Mouse (Mus musculus): ENCODE data around the gene Klhl42. TPM values are rescaled to one million over a fixed set of nuclear protein-coding genes. Genes with fewer than 3 reads are reported as not detected.
A peak's percentile ranks its signal among the peaks of the same experiment; 100 is the strongest.

Gene Klhl42
- 3.6 and 3.9 TPM in 2 replicates for polyA plus RNA-seq (2015; fragmentation: Nextera tagmentation; extraction: Ambion mirVana)

- Histone ChIP-seq H3K4me1 (peaks cover 41% of the 10 kb centered on the region), H3K9ac (peak within 1 kb of the TSS; percentile 93), H3K27me3 (replicated peaks) (peaks cover 13% of the 10 kb centered on the region; the same call in 1 of the 2 replicates), H3K9me3 (0 out of 2 replicates have a peak, but pooled peaks cover 4% of the 10 kb centered on the region), H3K4me3 (peak within 1 kb of the TSS; percentile 78), H3K4me2 (peak within 1 kb of the TSS; percentile 95), H3K27ac (replicated peaks) (peak within 1 kb of the TSS; percentile 87), H3K36me3 (peaks cover 25% of the 10 kb centered on the region)
- ATAC-seq (ENCODE audit: extremely low read depth, insufficient number of reproducible peaks, low FRiP score, low TSS enrichment), result peak; percentile 59; the same call in 1 of the 2 replicates
- under 1% methylated on average over 98 of the region's 99 CpGs for WGBS
Observed at GRCm38 (mm10) chr6:147091136-147092120, at the start of gene Klhl42. TSS of gene Klhl42 (plus strand) at chr6:147091379.

- Histone ChIP-seq H3K4me2 (peak within 1 kb of the TSS; percentile 79), H3K4me1 (peaks cover 23% of the 10 kb centered on the region), H3K27ac (replicated peaks) (peak within 1 kb of the TSS; percentile 85), H3K9me3 (no peaks in the 10 kb centered on the region), H3K4me3 (peak within 1 kb of the TSS; percentile 71), H3K9ac (peak within 1 kb of the TSS; percentile 96), H3K36me3 (peaks cover 17% of the 10 kb centered on the region), H3K27me3 (replicated peaks) (no peaks in the 10 kb centered on the region; the same call in 1 of the 2 replicates)
- peak; percentile 86 for ATAC-seq (ENCODE audit: extremely low read depth, insufficient number of reproducible peaks, low FRiP score, low TSS enrichment)
- WGBS, result 3% methylated on average over 66 of the region's 66 CpGs
Observed at GRCm38 (mm10) chr6:147042291-147043290, 48.6 kb upstream of the Klhl42 start, which contains the start of gene Mrps35. TSS of gene Mrps35 (plus strand) at chr6:147042764.

GRCm38 (mm10) chr6:147043633-147044032 lies 47.5 kb upstream of the Klhl42 start:
- Histone ChIP-seq H3K4me3 (peak overlapping the region; percentile 71), H3K27me3 (replicated peaks) (no peaks in the 10 kb centered on the region; the same call in 1 of the 2 replicates), H3K4me1 (peaks cover 23% of the 10 kb centered on the region), H3K9me3 (no peaks in the 10 kb centered on the region), H3K4me2 (peak overlapping the region; percentile 79), H3K36me3 (peaks cover 28% of the 10 kb centered on the region), H3K27ac (replicated peaks) (no peak overlapping the region), H3K9ac (peak overlapping the region; percentile 96)
- no peak for ATAC-seq (ENCODE audit: extremely low read depth, insufficient number of reproducible peaks, low FRiP score, low TSS enrichment)
- 42% methylated on average over 7 of the region's 7 CpGs for WGBS

GRCm38 (mm10) chr6:147049239-147049805 lies 41.9 kb upstream of the Klhl42 start:
- Histone ChIP-seq H3K27me3 (replicated peaks) (no peaks in the 10 kb centered on the region), H3K4me1 (peaks cover 11% of the 10 kb centered on the region), H3K36me3 (peaks cover 83% of the 10 kb centered on the region), H3K27ac (replicated peaks) (no peak overlapping the region), H3K4me2 (no peak overlapping the region), H3K9ac (no peak overlapping the region), H3K9me3 (no peaks in the 10 kb centered on the region), H3K4me3 (no peak overlapping the region)
- ATAC-seq (ENCODE audit: extremely low read depth, insufficient number of reproducible peaks, low FRiP score, low TSS enrichment), result no peak
- WGBS, result 94% methylated on average over 13 of the region's 13 CpGs

DNA sequence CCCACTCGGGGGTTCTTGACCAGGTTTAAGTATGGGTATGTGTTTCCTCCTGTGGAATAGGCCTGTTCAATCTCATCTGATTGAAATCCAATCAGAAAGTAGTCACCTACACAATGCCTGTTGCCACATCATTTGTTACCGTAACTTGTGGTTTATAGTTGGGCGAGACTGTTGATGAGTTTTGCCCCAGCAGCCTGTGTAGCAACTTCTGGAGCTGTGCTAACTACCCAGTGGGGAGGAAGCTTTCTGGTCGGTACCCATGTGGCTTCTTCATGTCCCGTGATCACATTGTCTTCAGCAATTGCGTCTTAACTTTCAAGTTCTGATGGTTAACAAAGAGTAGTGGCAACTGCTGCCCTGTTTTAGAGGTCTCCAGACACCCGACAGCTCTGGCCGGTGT lies 39.5 kb upstream of the Klhl42 start:
- H3K9ac ChIP-seq, result no peak overlapping the region
- H3K4me2 ChIP-seq, result no peak overlapping the region
- no peaks in the 10 kb centered on the region for H3K27me3 ChIP-seq (replicated peaks)
- 88% methylated on average over 8 of the region's 8 CpGs for WGBS
- H3K9me3 ChIP-seq, result no peaks in the 10 kb centered on the region
- no peak for ATAC-seq (ENCODE audit: extremely low read depth, insufficient number of reproducible peaks, low FRiP score, low TSS enrichment)
- H3K4me3 ChIP-seq, result no peak overlapping the region
- no peak overlapping the region for H3K27ac ChIP-seq (replicated peaks)
- peaks cover 98% of the 10 kb centered on the region for H3K36me3 ChIP-seq
- H3K4me1 ChIP-seq, result peaks cover 16% of the 10 kb centered on the region

DNA sequence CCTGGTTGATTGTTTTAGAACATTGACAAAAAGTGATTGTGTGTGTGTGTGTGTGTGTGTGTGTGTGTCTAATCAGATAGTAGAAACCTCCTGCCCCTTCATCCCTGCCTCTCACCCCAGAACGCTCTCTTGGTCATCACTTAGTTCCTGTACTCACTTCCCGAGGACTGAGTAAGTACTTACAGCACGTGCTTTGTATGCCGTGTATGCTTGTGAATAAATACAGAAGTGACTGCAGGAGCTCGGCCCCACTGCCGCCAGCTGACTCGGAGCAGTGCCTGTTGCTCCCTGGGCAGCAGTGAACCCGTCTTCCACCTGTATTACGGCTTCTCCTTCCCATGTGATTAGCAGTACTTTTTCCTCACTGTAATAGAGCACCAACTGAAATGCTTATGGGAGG lies 38.7 kb upstream of the Klhl42 start:
- WGBS, result 88% methylated on average over 9 of the region's 9 CpGs
- H3K27me3 ChIP-seq (replicated peaks), result no peaks in the 10 kb centered on the region
- peaks cover 97% of the 10 kb centered on the region for H3K36me3 ChIP-seq
- H3K9me3 ChIP-seq, result no peaks in the 10 kb centered on the region
- no peak overlapping the region for H3K4me2 ChIP-seq
- ATAC-seq (ENCODE audit: extremely low read depth, insufficient number of reproducible peaks, low FRiP score, low TSS enrichment), result no peak
- no peak overlapping the region for H3K27ac ChIP-seq (replicated peaks)
- no peak overlapping the region for H3K9ac ChIP-seq
- peaks cover 16% of the 10 kb centered on the region for H3K4me1 ChIP-seq
- no peak overlapping the region for H3K4me3 ChIP-seq

- H3K9ac ChIP-seq, result no peak overlapping the region
- no peak overlapping the region for H3K4me3 ChIP-seq
- H3K4me1 ChIP-seq, result peaks cover 16% of the 10 kb centered on the region
- no peak overlapping the region for H3K4me2 ChIP-seq
- peaks cover 93% of the 10 kb centered on the region for H3K36me3 ChIP-seq
- WGBS, result 91% methylated on average over 19 of the region's 19 CpGs
- no peak overlapping the region for H3K27ac ChIP-seq (replicated peaks)
- ATAC-seq (ENCODE audit: extremely low read depth, insufficient number of reproducible peaks, low FRiP score, low TSS enrichment), result no peak
- no peaks in the 10 kb centered on the region for H3K27me3 ChIP-seq (replicated peaks)
- no peaks in the 10 kb centered on the region for H3K9me3 ChIP-seq
Observed at GRCm38 (mm10) chr6:147053785-147054646, 37.2 kb upstream of the Klhl42 start.

DNA sequence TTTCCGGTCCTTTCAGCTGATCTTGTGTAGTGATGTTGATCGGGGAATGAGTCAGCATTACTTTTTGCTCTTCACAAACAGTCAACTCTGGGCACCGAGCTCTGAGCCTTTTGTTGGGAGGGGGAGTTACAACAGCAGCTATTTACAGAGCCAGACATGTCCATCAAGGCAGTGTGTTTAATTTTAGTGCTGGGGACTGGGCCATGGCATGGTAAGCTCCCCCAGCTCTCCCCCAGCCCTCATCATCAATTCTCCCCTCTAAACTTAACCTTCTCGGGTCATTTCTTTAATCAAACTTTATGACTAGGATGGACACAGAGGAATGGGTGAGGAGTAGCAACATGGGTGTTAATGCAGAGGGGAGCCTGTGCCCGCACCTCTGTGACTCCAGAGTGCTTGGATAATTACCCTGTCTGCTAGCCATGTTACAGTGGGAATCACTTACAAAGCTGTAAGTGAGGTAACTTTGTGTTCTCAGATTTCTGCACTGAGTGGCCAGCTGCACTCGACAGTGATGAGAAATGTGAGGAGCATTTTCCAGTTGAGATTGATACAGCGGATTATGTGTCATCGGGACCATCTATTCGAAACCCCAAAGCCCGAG lies 35.7 kb upstream of the Klhl42 start:
- WGBS, result 72% methylated on average over 10 of the region's 10 CpGs
- H3K27me3 ChIP-seq (replicated peaks), result no peaks in the 10 kb centered on the region
- H3K4me2 ChIP-seq, result no peak overlapping the region
- H3K27ac ChIP-seq (replicated peaks), result peak overlapping the region; percentile 39; the same call in 1 of the 2 replicates
- peaks cover 16% of the 10 kb centered on the region for H3K4me1 ChIP-seq
- H3K9me3 ChIP-seq, result no peaks in the 10 kb centered on the region
- no peak overlapping the region for H3K9ac ChIP-seq
- no peak overlapping the region for H3K4me3 ChIP-seq
- ATAC-seq (ENCODE audit: extremely low read depth, insufficient number of reproducible peaks, low FRiP score, low TSS enrichment), result no peak
- H3K36me3 ChIP-seq, result peaks cover 93% of the 10 kb centered on the region

DNA sequence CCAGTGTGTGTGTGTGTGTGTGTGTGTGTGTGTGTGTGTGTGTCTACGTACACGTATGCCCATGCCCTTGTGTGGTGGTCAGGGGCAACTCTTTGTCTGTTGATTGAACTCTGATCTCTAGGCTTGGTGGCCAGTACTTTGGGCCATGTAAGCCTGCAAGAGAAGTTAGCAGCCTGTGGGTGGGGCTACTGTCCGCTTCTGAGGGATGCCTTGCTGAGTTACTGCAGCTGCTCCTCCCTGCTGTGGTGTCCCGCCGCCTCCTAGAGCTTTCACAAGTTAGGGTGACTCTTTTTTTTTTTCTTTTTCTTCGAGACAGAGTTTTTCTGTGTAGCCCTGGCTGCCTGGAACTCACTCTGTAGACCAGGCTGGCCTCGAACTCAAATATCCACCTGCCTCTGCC lies 31.9 kb upstream of the Klhl42 start:
- no peak overlapping the region for H3K27ac ChIP-seq (replicated peaks)
- no peak overlapping the region for H3K9ac ChIP-seq
- H3K27me3 ChIP-seq (replicated peaks), result no peaks in the 10 kb centered on the region
- H3K4me3 ChIP-seq, result no peak overlapping the region
- H3K9me3 ChIP-seq, result no peaks in the 10 kb centered on the region
- H3K36me3 ChIP-seq, result peaks cover 92% of the 10 kb centered on the region
- no peak for ATAC-seq (ENCODE audit: extremely low read depth, insufficient number of reproducible peaks, low FRiP score, low TSS enrichment)
- no peak overlapping the region for H3K4me2 ChIP-seq
- WGBS, result 71% methylated on average over 7 of the region's 7 CpGs
- H3K4me1 ChIP-seq, result peaks cover 13% of the 10 kb centered on the region

DNA sequence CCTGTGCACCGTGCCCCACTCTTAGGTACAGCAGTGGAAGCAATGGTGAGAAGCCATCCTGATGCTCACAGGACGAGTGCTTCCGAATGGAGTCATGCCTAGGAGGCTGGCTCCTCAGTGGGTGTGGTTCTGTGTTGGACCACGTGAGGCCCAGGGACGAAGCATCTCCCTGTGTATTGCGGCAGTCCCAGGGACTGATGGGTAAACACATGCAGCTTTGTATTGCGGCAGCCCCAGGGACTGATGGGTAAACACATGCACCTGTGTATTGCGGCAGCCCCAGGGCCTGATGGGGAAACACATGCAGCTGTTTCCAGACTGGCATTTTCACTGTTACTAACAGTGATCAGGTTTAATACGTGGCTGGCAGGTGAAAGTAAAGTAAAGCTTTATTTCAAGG lies 29.5 kb upstream of the Klhl42 start:
- 87% methylated on average over 9 of the region's 9 CpGs for WGBS
- no peak for ATAC-seq (ENCODE audit: extremely low read depth, insufficient number of reproducible peaks, low FRiP score, low TSS enrichment)
- H3K9me3 ChIP-seq, result no peaks in the 10 kb centered on the region
- peaks cover 87% of the 10 kb centered on the region for H3K36me3 ChIP-seq
- H3K9ac ChIP-seq, result no peak overlapping the region
- H3K4me3 ChIP-seq, result no peak overlapping the region
- no peaks in the 10 kb centered on the region for H3K4me1 ChIP-seq
- no peaks in the 10 kb centered on the region for H3K27me3 ChIP-seq (replicated peaks)
- no peak overlapping the region for H3K27ac ChIP-seq (replicated peaks)
- no peak overlapping the region for H3K4me2 ChIP-seq
